20 mouse cellular contexts compared by ENCODE assay signal in the genomic region with DNA sequence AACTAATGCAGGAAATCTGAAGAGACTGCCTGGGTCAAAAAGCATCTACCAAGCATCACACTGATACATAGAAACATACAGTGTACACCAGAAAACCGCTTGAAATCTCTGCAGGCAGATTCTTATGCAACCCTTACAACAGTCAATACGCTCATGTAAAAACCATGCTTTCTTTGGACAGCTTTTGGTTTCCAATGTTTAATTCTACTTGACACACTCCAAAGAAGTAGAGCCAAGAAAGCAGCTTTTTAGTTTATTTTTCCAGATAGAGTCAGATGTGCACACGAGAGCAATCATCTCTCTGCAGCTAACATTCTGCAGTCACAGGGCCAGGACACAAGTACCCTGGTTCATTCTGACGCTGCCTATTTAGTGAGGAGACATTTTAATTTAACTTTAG.
"Had no signal": no experiment of that assay in that cellular context is flagged by ENCODE, and none has a peak within 500 bp of the region (broad histone marks: within the 10 kb centered on the region; RNA-seq: fewer than 3 reads in every experiment).

No protein-coding gene starts in this region.

- H3K27me3 ChIP-seq: kidney, embryonic 15.5 days; limb, embryonic 12.5 days; limb, embryonic 15.5 days; midbrain, embryonic 12.5 days; midbrain, embryonic 15.5 days; neural tube, embryonic 13.5 days had no signal

- ATAC-seq: intestine, postnatal 0 days; liver, postnatal 0 days; midbrain, embryonic 15.5 days had no signal

- H3K9me3 ChIP-seq: kidney, embryonic 15.5 days; limb, embryonic 15.5 days; midbrain, embryonic 12.5 days; midbrain, embryonic 15.5 days; neural tube, embryonic 13.5 days had no signal

- H3K9ac ChIP-seq: kidney, embryonic 15.5 days; limb, embryonic 12.5 days; limb, embryonic 15.5 days; liver, embryonic 14.5 days; liver, postnatal 0 days; midbrain, embryonic 12.5 days; midbrain, embryonic 15.5 days; neural tube, embryonic 13.5 days had no signal

- H3K4me3 ChIP-seq: kidney, embryonic 15.5 days; limb, embryonic 12.5 days; limb, embryonic 15.5 days; midbrain, embryonic 12.5 days; midbrain, embryonic 15.5 days; myocyte; neural tube, embryonic 13.5 days had no signal

- H3K27ac ChIP-seq: kidney, embryonic 15.5 days; limb, embryonic 12.5 days; limb, embryonic 15.5 days; liver, embryonic 14.5 days; midbrain, embryonic 12.5 days; midbrain, embryonic 15.5 days; neural tube, embryonic 13.5 days had no signal

- DNase-seq: kidney, adult 8-10 months; kidney, postnatal 14 days; kidney, postnatal 4 days; left cerebral cortex, postnatal 4 days; liver, postnatal 0 days; lung, postnatal 36 days; retina, postnatal 1 day; right cerebral cortex, postnatal 25 days; thymus, adult 18-20 months; thymus, postnatal 36 days had no signal

- H3K4me1 ChIP-seq: midbrain, embryonic 12.5 days; midbrain, embryonic 15.5 days; neural tube, embryonic 13.5 days had no signal

- H3K36me3 ChIP-seq: kidney, embryonic 15.5 days; limb, embryonic 12.5 days; limb, embryonic 15.5 days; midbrain, embryonic 12.5 days; midbrain, embryonic 15.5 days; neural tube, embryonic 13.5 days had no signal

- H3K4me2 ChIP-seq: kidney, embryonic 15.5 days; limb, embryonic 12.5 days; limb, embryonic 15.5 days; liver, embryonic 11.5 days; midbrain, embryonic 12.5 days; midbrain, embryonic 15.5 days; neural tube, embryonic 13.5 days had no signal
